Mouse (Mus musculus) cortical plate, adult 2 months (tissue): ENCODE results near the gene Enpp6.

Source experiments
- CTCF ChIP-seq: fragments of 200-500 bp; IDR thresholded peaks from 2 replicates; pipeline ENCODE4 v1.5.1; 2011; ENCODE audit warnings: mild to moderate bottlenecking, control low read depth, low read length; ENCODE audit not compliant: insufficient read depth; ENCODE audit errors: extremely low read depth
- POLR2A ChIP-seq: fragments of 200-500 bp; IDR thresholded peaks from 2 replicates; pipeline ENCODE4 v1.6.1; 2011; ENCODE audit warnings: mild to moderate bottlenecking, low read length, control low read depth; ENCODE audit not compliant: insufficient read depth; ENCODE audit errors: extremely low read depth

DNA sequence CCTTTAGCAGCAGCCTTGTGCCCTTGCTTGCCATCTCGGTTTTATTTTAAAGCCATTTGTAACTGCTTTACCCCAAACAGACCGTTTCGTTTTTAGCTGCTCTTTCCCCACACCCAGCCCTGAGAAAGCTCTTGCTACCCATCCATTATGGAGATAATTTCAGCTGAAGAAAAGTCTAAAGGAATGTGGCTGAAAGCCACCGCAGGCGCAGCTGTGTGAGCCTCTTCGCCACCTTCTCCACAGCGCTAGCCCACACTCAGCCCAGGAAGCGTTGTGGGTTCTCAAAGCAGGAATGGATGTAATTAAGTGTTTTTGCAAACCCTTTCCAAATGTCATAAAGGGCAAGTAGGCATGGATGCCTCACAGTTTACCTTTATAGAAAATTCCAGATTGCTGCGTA, 20.1 kb downstream of the Enpp6 start:
- TF ChIP-seq CTCF, result no peak
- no peak for TF ChIP-seq POLR2A
